Mouse (Mus musculus) G1E (cell line): ENCODE measurements at regions not wholly inside any gene's neighbourhood (a gene's known extent, or its start where the extent isn't known, plus 50 kb on each side); places are given as distances from the start of the nearest gene placed in this dataset.

Experiments
- ATAC-seq: 2 replicates; pipeline ENCODE4 v1.8.0; 2016; ENCODE audit warnings: mild to moderate bottlenecking; ENCODE audit not compliant: insufficient number of reproducible peaks, poor library complexity, low FRiP score, severe bottlenecking; ENCODE audit errors: extremely low read depth
- DNase-seq: peaks from one replicate; pipeline ENCODE4 v3.0.0; 2012; ENCODE audit warnings: low spot score
- H3K27me3 ChIP-seq: 2 replicates; pipeline ENCODE4 v1.6.1; 2012; ENCODE audit warnings: mild to moderate bottlenecking, low read length, inconsistent platforms; ENCODE audit not compliant: insufficient read depth
- H3K36me3 ChIP-seq: replicated peaks from 2 replicates; pipeline ENCODE3; 2012; ENCODE audit warnings: mild to moderate bottlenecking, inconsistent platforms
- H3K4me1 ChIP-seq: 2 replicates; pipeline ENCODE4 v1.6.1; 2012; ENCODE audit warnings: low read depth, low read length, inconsistent platforms, mixed read lengths; ENCODE audit not compliant: insufficient read depth
- H3K4me3 ChIP-seq: 2 replicates; pipeline ENCODE4 v1.5.1; 2012; ENCODE audit warnings: low read depth, mild to moderate bottlenecking, inconsistent platforms, low read length, moderate library complexity, mixed read lengths
- H3K9me3 ChIP-seq: replicated peaks from 2 replicates; pipeline ENCODE4 v1.6.1; 2012; ENCODE audit warnings: inconsistent platforms
- CTCF ChIP-seq: IDR thresholded peaks from 2 replicates; pipeline ENCODE4 v1.5.1; 2012; ENCODE audit warnings: low read depth, low read length, inconsistent platforms, mixed read lengths
- GATA1 ChIP-seq: IDR thresholded peaks from 2 replicates; pipeline ENCODE4 v1.6.1; 2012; ENCODE audit warnings: borderline replicate concordance, low read length, inconsistent platforms, mixed read lengths
- GATA2 ChIP-seq: IDR thresholded peaks from 2 replicates; pipeline ENCODE4 v1.6.1; 2012; ENCODE audit warnings: low read depth, low read length, inconsistent platforms, borderline replicate concordance
- POLR2AphosphoS5 ChIP-seq: IDR thresholded peaks from 2 replicates; pipeline ENCODE4 v1.6.1; 2012; ENCODE audit warnings: low read depth, low read length, inconsistent platforms; ENCODE audit not compliant: insufficient replicate concordance
- TAL1 ChIP-seq: conservative IDR thresholded peaks from 2 replicates; pipeline ENCODE4 v1.6.1; 2012; ENCODE audit warnings: low read depth, low read length, inconsistent platforms, mixed read lengths

GRCm38 (mm10) chr2:167851216-167851896 is 80.5 kb upstream of the Ptpn1 start:
- no peaks in the 10 kb centered on the region for H3K9me3 ChIP-seq
- peaks cover 88% of the 10 kb centered on the region for H3K27me3 ChIP-seq
- no peak for DNase-seq
- no peaks in the 10 kb centered on the region for H3K36me3 ChIP-seq
- H3K4me1 ChIP-seq, result peaks cover 27% of the 10 kb centered on the region
- TF ChIP-seq POLR2AphosphoS5, result no peak
- no peak for TF ChIP-seq TAL1
- TF ChIP-seq CTCF, result no peak
- TF ChIP-seq GATA1, result no peak
- no peak for TF ChIP-seq GATA2
- no peak overlapping the region for H3K4me3 ChIP-seq
- no peak for ATAC-seq

GRCm38 (mm10) chr2:167849999-167850552 is 81.8 kb upstream of the Ptpn1 start:
- TF ChIP-seq GATA2, result no peak
- no peak for TF ChIP-seq TAL1
- no peak for TF ChIP-seq CTCF
- TF ChIP-seq POLR2AphosphoS5, result no peak
- no peak for TF ChIP-seq GATA1
- Histone ChIP-seq H3K4me3 (no peak overlapping the region), H3K27me3 (peaks cover 85% of the 10 kb centered on the region), H3K4me1 (peaks cover 27% of the 10 kb centered on the region), H3K36me3 (no peaks in the 10 kb centered on the region), H3K9me3 (no peaks in the 10 kb centered on the region)
- ATAC-seq (no peak; the same call in 1 of the 2 replicates), DNase-seq (no peak)

- Histone ChIP-seq H3K4me1 (peaks cover 31% of the 10 kb centered on the region), H3K4me3 (no peak overlapping the region), H3K9me3 (no peaks in the 10 kb centered on the region), H3K27me3 (peaks cover 80% of the 10 kb centered on the region), H3K36me3 (no peaks in the 10 kb centered on the region)
- TF ChIP-seq TAL1 (no peak), CTCF (no peak), POLR2AphosphoS5 (no peak), GATA1 (no peak)
- DNase-seq (no peak), ATAC-seq (no peak)
These were observed 83.1 kb upstream of the Ptpn1 start for GRCm38 (mm10) chr2:167848468-167849440.

GRCm38 (mm10) chr2:167847281-167848077 is 84.4 kb upstream of the Ptpn1 start:
- Histone ChIP-seq H3K27me3 (peaks cover 77% of the 10 kb centered on the region), H3K9me3 (no peaks in the 10 kb centered on the region), H3K4me3 (no peak overlapping the region), H3K36me3 (no peaks in the 10 kb centered on the region), H3K4me1 (peaks cover 38% of the 10 kb centered on the region)
- no peak for TF ChIP-seq POLR2AphosphoS5
- TF ChIP-seq CTCF, result no peak
- no peak for TF ChIP-seq TAL1
- no peak for TF ChIP-seq GATA2
- no peak for TF ChIP-seq GATA1
- ATAC-seq, result no peak
- DNase-seq, result no peak

GRCm38 (mm10) chr2:167845370-167845769 is 86.5 kb upstream of the Ptpn1 start:
- DNase-seq (no peak), ATAC-seq (no peak)
- H3K27me3 ChIP-seq, result peaks cover 60% of the 10 kb centered on the region
- H3K4me3 ChIP-seq, result no peak overlapping the region
- no peaks in the 10 kb centered on the region for H3K9me3 ChIP-seq
- H3K36me3 ChIP-seq, result no peaks in the 10 kb centered on the region
- peaks cover 57% of the 10 kb centered on the region for H3K4me1 ChIP-seq
- TF ChIP-seq GATA1 (no peak), GATA2 (no peak), POLR2AphosphoS5 (no peak), CTCF (no peak), TAL1 (no peak)
